Mouse (Mus musculus) gastrocnemius, postnatal 10 days (tissue): Measurements from ENCODE around the gene H2afy. TPM values are rescaled to one million over a fixed set of nuclear protein-coding genes. Genes with fewer than 3 reads are reported as not detected.

Experiments
- DNase-seq: peaks from one replicate; pipeline ENCODE4 v3.0.0; 2021; ENCODE audit warnings: mixed read lengths
- long read RNA-seq, 2 experiments: library from polyadenylated mRNA; stranded (forward); transcript quantifications; one replicate each; pipeline ENCODE4 v2.0.0; 2021
- total RNA-seq, 2 experiments: library from RNA; stranded (reverse); gene quantifications; 2 replicates each; pipeline ENCODE4 v1.2.3; 2021

H2afy gene
- total RNA-seq, result 10 to 100 TPM; 68.3 to 81.6 TPM
- long read RNA-seq, experiment 1, transcript H2afy-202 (9 exons, 1,933 nt), result major isoform, 40 of 146 reads
- long read RNA-seq, experiment 1, partial matches to known transcripts, result 3 of 146 reads
- long read RNA-seq, experiment 1, other reads (novel, unspliced or antisense), result 100 of 146 reads
- long read RNA-seq, experiment 2, transcript H2afy-202 (9 exons, 1,933 nt), result major isoform, 40 of 133 reads
- long read RNA-seq, experiment 2, transcript H2afy-201 (9 exons, 2,046 nt), result minor isoform, 7 of 133 reads
- long read RNA-seq, experiment 2, partial matches to known transcripts, result 1 of 133 reads
- long read RNA-seq, experiment 2, other reads (novel, unspliced or antisense), result 84 of 133 reads

- DNase-seq, result no peak
These were observed at the start of gene H2afy for GRCm38 (mm10) chr13:56136200-56136599. Gene H2afy (minus strand): TSS chr13:56136361.

- no peak for DNase-seq
These were observed 47.5 kb upstream of the H2afy start for GRCm38 (mm10) chr13:56183687-56184086.

- DNase-seq, result no peak
These were observed 45.3 kb upstream of the H2afy start for GRCm38 (mm10) chr13:56181424-56181823.

- DNase-seq, result no peak
These were observed 42.4 kb upstream of the H2afy start, which contains the start of gene Tifab for GRCm38 (mm10) chr13:56178416-56179035. Gene Tifab (minus strand): TSS chr13:56178885.

- DNase-seq, result no peak
These were observed 40.1 kb upstream of the H2afy start for GRCm38 (mm10) chr13:56176310-56176709.

GRCm38 (mm10) chr13:56175848-56176247 is 39.7 kb upstream of the H2afy start:
- DNase-seq, result no peak

GRCm38 (mm10) chr13:56172901-56173545 is 36.9 kb upstream of the H2afy start:
- no peak for DNase-seq

GRCm38 (mm10) chr13:56172106-56172505 is 35.9 kb upstream of the H2afy start:
- no peak for DNase-seq

GRCm38 (mm10) chr13:56168403-56168781 is 32.2 kb upstream of the H2afy start:
- no peak for DNase-seq

GRCm38 (mm10) chr13:56167446-56168402 is 31.6 kb upstream of the H2afy start:
- no peak for DNase-seq

GRCm38 (mm10) chr13:56165561-56165960 is 29.4 kb upstream of the H2afy start:
- DNase-seq, result no peak

GRCm38 (mm10) chr13:56164372-56164771 is 28.2 kb upstream of the H2afy start:
- DNase-seq, result no peak

- peak; percentile 66 for DNase-seq
These were observed 27.6 kb upstream of the H2afy start for GRCm38 (mm10) chr13:56163751-56164150.

GRCm38 (mm10) chr13:56162859-56163258 is 26.7 kb upstream of the H2afy start:
- no peak for DNase-seq

GRCm38 (mm10) chr13:56159614-56160363 is 23.6 kb upstream of the H2afy start:
- no peak for DNase-seq

GRCm38 (mm10) chr13:56159016-56159601 is 22.9 kb upstream of the H2afy start:
- no peak for DNase-seq

- no peak for DNase-seq
These were observed 19.5 kb upstream of the H2afy start for GRCm38 (mm10) chr13:56155671-56156070.

GRCm38 (mm10) chr13:56155048-56155447 is 18.9 kb upstream of the H2afy start:
- no peak for DNase-seq

- no peak for DNase-seq
These were observed 16.8 kb upstream of the H2afy start for GRCm38 (mm10) chr13:56152773-56153460.
